Mouse (Mus musculus): ENCODE results near the gene Slc35f4. TPM values are rescaled to one million over a fixed set of nuclear protein-coding genes. Genes with fewer than 3 reads are reported as not detected.

Gene Slc35f4
- 0.26 TPM in 1 of 2 replicates, not detected in the other for polyA plus RNA-seq (2015; fragmentation: Nextera tagmentation; extraction: Ambion mirVana)

GRCm38 (mm10) chr14:49525931-49526291, at the start of gene Slc35f4:
Gene Slc35f4, minus strand, starts transcription at chr14:49526046.
- WGBS, result 13% methylated on average over 6 of the region's 6 CpGs
- H3K4me1 ChIP-seq, result peaks cover 7% of the 10 kb centered on the region
- no peaks in the 10 kb centered on the region for H3K9me3 ChIP-seq
- H3K36me3 ChIP-seq, result no peaks in the 10 kb centered on the region
- peak within 1 kb of the TSS; percentile 63 for H3K4me2 ChIP-seq
- ATAC-seq (ENCODE audit: borderline replicate concordance, extremely low read depth, low FRiP score, low TSS enrichment), result no peak
- peaks cover 8% of the 10 kb centered on the region for H3K27me3 ChIP-seq
- peak within 1 kb of the TSS; percentile 26 for H3K4me3 ChIP-seq
- no peak within 1 kb of the TSS for H3K9ac ChIP-seq
- H3K27ac ChIP-seq, result no peak within 1 kb of the TSS

GRCm38 (mm10) chr14:49568369-49568768, 42.5 kb upstream of the Slc35f4 start:
- H3K27me3 ChIP-seq, result no peaks in the 10 kb centered on the region
- H3K36me3 ChIP-seq, result no peaks in the 10 kb centered on the region
- no peak overlapping the region for H3K4me2 ChIP-seq
- no peaks in the 10 kb centered on the region for H3K9me3 ChIP-seq
- no peak overlapping the region for H3K27ac ChIP-seq
- no peak for ATAC-seq (ENCODE audit: borderline replicate concordance, extremely low read depth, low FRiP score, low TSS enrichment)
- H3K9ac ChIP-seq, result no peak overlapping the region
- H3K4me1 ChIP-seq, result no peaks in the 10 kb centered on the region
- no peak overlapping the region for H3K4me3 ChIP-seq

GRCm38 (mm10) chr14:49560706-49561105, 34.9 kb upstream of the Slc35f4 start:
- Histone ChIP-seq H3K27me3 (no peaks in the 10 kb centered on the region), H3K4me2 (no peak overlapping the region), H3K27ac (no peak overlapping the region), H3K9ac (no peak overlapping the region), H3K4me3 (no peak overlapping the region), H3K36me3 (no peaks in the 10 kb centered on the region), H3K4me1 (peaks cover 3% of the 10 kb centered on the region; the same call in 1 of the 2 replicates), H3K9me3 (no peaks in the 10 kb centered on the region)
- no peak for ATAC-seq (ENCODE audit: borderline replicate concordance, extremely low read depth, low FRiP score, low TSS enrichment)
- 67% methylated on average over 2 of the region's 2 CpGs for WGBS

- ATAC-seq (ENCODE audit: borderline replicate concordance, extremely low read depth, low FRiP score, low TSS enrichment), result no peak
- Histone ChIP-seq H3K4me3 (no peak overlapping the region), H3K27ac (no peak overlapping the region), H3K36me3 (no peaks in the 10 kb centered on the region), H3K9ac (no peak overlapping the region), H3K27me3 (no peaks in the 10 kb centered on the region), H3K4me1 (no peaks in the 10 kb centered on the region), H3K4me2 (no peak overlapping the region), H3K9me3 (no peaks in the 10 kb centered on the region)
- 27% methylated on average over 1 of the region's 1 CpGs for WGBS
Observed at GRCm38 (mm10) chr14:49540104-49540503, 14.3 kb upstream of the Slc35f4 start.

GRCm38 (mm10) chr14:49525176-49525930, 493 bp downstream of the Slc35f4 start:
- H3K4me2 ChIP-seq, result peak overlapping the region; percentile 63
- H3K4me1 ChIP-seq, result peaks cover 7% of the 10 kb centered on the region
- ATAC-seq (ENCODE audit: borderline replicate concordance, extremely low read depth, low FRiP score, low TSS enrichment), result peak; percentile 93
- H3K9me3 ChIP-seq, result no peaks in the 10 kb centered on the region
- no peak overlapping the region for H3K27ac ChIP-seq
- H3K4me3 ChIP-seq, result peak overlapping the region; percentile 26
- no peak overlapping the region for H3K9ac ChIP-seq
- WGBS, result 1% methylated on average over 46 of the region's 63 CpGs
- H3K36me3 ChIP-seq, result no peaks in the 10 kb centered on the region
- peaks cover 8% of the 10 kb centered on the region for H3K27me3 ChIP-seq

GRCm38 (mm10) chr14:49524665-49525064, 1.2 kb downstream of the Slc35f4 start:
- Histone ChIP-seq H3K9me3 (no peaks in the 10 kb centered on the region), H3K9ac (no peak overlapping the region), H3K27ac (no peak overlapping the region), H3K4me3 (no peak overlapping the region), H3K4me1 (peaks cover 7% of the 10 kb centered on the region), H3K27me3 (peaks cover 8% of the 10 kb centered on the region), H3K36me3 (no peaks in the 10 kb centered on the region), H3K4me2 (no peak overlapping the region)
- 61% methylated on average over 8 of the region's 8 CpGs for WGBS
- ATAC-seq (ENCODE audit: borderline replicate concordance, extremely low read depth, low FRiP score, low TSS enrichment), result no peak

- H3K36me3 ChIP-seq, result no peaks in the 10 kb centered on the region
- H3K4me1 ChIP-seq, result no peaks in the 10 kb centered on the region
- H3K4me3 ChIP-seq, result no peak overlapping the region
- H3K9ac ChIP-seq, result no peak overlapping the region
- H3K27me3 ChIP-seq, result no peaks in the 10 kb centered on the region
- no peak overlapping the region for H3K4me2 ChIP-seq
- peak overlapping the region; percentile 9; the same call in 1 of the 2 replicates for H3K27ac ChIP-seq
- H3K9me3 ChIP-seq, result no peaks in the 10 kb centered on the region
- no peak for ATAC-seq (ENCODE audit: borderline replicate concordance, extremely low read depth, low FRiP score, low TSS enrichment)
- 19% methylated on average over 2 of the region's 2 CpGs for WGBS
Observed at GRCm38 (mm10) chr14:49515096-49515665, 10.7 kb downstream of the Slc35f4 start.

GRCm38 (mm10) chr14:49514137-49514536, 11.7 kb downstream of the Slc35f4 start:
- H3K9ac ChIP-seq, result no peak overlapping the region
- H3K4me1 ChIP-seq, result no peaks in the 10 kb centered on the region
- H3K36me3 ChIP-seq, result no peaks in the 10 kb centered on the region
- no peaks in the 10 kb centered on the region for H3K27me3 ChIP-seq
- no peak overlapping the region for H3K4me2 ChIP-seq
- 30% methylated on average over 2 of the region's 2 CpGs for WGBS
- no peak overlapping the region for H3K4me3 ChIP-seq
- ATAC-seq (ENCODE audit: borderline replicate concordance, extremely low read depth, low FRiP score, low TSS enrichment), result no peak
- no peaks in the 10 kb centered on the region for H3K9me3 ChIP-seq
- no peak overlapping the region for H3K27ac ChIP-seq

- 83% methylated on average over 1 of the region's 1 CpGs for WGBS
- Histone ChIP-seq H3K4me2 (no peak overlapping the region), H3K27ac (no peak overlapping the region)
Observed at GRCm38 (mm10) chr14:49495192-49495591, 30.7 kb downstream of the Slc35f4 start.

GRCm38 (mm10) chr14:49493793-49494192, 32.1 kb downstream of the Slc35f4 start:
- no peak overlapping the region for H3K4me2 ChIP-seq
- H3K9me3 ChIP-seq, result no peaks in the 10 kb centered on the region
- H3K36me3 ChIP-seq, result no peaks in the 10 kb centered on the region
- 43% methylated on average over 1 of the region's 1 CpGs for WGBS
- H3K9ac ChIP-seq, result no peak overlapping the region
- no peak for ATAC-seq (ENCODE audit: borderline replicate concordance, extremely low read depth, low FRiP score, low TSS enrichment)
- no peaks in the 10 kb centered on the region for H3K4me1 ChIP-seq
- H3K4me3 ChIP-seq, result no peak overlapping the region
- no peaks in the 10 kb centered on the region for H3K27me3 ChIP-seq
- H3K27ac ChIP-seq, result no peak overlapping the region

More at GRCm38 (mm10) chr14:49495192-49495591, 30.7 kb downstream of the Slc35f4 start:
- H3K36me3 ChIP-seq, result no peaks in the 10 kb centered on the region
- H3K27me3 ChIP-seq, result no peaks in the 10 kb centered on the region
- ATAC-seq (ENCODE audit: borderline replicate concordance, extremely low read depth, low FRiP score, low TSS enrichment), result no peak
- no peaks in the 10 kb centered on the region for H3K4me1 ChIP-seq
- no peaks in the 10 kb centered on the region for H3K9me3 ChIP-seq
- H3K4me3 ChIP-seq, result no peak overlapping the region
- H3K9ac ChIP-seq, result no peak overlapping the region

- Histone ChIP-seq H3K4me1 (no peaks in the 10 kb centered on the region), H3K27ac (no peak overlapping the region), H3K9ac (no peak overlapping the region), H3K9me3 (no peaks in the 10 kb centered on the region), H3K36me3 (no peaks in the 10 kb centered on the region), H3K4me3 (no peak overlapping the region), H3K4me2 (no peak overlapping the region), H3K27me3 (no peaks in the 10 kb centered on the region)
- no peak for ATAC-seq (ENCODE audit: borderline replicate concordance, extremely low read depth, low FRiP score, low TSS enrichment)
- 78% methylated on average over 3 of the region's 3 CpGs for WGBS
Observed at GRCm38 (mm10) chr14:49492506-49492905, 33.3 kb downstream of the Slc35f4 start.

- ATAC-seq (ENCODE audit: borderline replicate concordance, extremely low read depth, low FRiP score, low TSS enrichment), result no peak
- Histone ChIP-seq H3K36me3 (no peaks in the 10 kb centered on the region), H3K4me1 (no peaks in the 10 kb centered on the region), H3K9ac (no peak overlapping the region), H3K27ac (no peak overlapping the region), H3K4me2 (no peak overlapping the region), H3K4me3 (no peak overlapping the region), H3K27me3 (no peaks in the 10 kb centered on the region), H3K9me3 (no peaks in the 10 kb centered on the region)
- WGBS, result 69% methylated on average over 2 of the region's 2 CpGs
Observed at GRCm38 (mm10) chr14:49476602-49477001, 49.2 kb downstream of the Slc35f4 start.
